ENCODE assay signal across 23 mouse cellular contexts in the genomic region with DNA sequence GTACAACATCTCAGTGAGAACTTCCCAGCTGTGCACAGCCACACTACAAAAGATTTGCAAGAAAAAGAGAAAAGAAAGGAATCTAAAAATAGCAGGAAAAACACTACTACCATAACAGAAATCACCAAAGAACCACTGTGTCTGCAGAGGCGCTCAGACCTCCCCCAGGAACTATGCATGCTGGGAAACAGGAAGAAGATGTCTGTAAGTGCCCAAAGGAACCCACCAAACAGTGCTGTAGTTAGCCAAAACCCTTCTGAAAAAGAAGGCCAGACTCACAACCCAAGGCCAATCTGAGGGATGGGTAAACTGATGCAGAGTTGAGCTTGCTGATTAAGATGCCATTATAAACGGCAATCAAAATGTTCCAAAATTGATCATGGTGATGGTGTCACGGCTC. TPM values are rescaled to one million over a fixed set of nuclear protein-coding genes. Genes with fewer than 3 reads are reported as not detected.
DNase-seq lines count a peak whose midpoint lies in the region; ATAC-seq and TF ChIP-seq lines count a peak whose summit lies in the region.
"Had no signal": no experiment of that assay in that cellular context is flagged by ENCODE, and none has a peak within 500 bp of the region (broad histone marks: within the 10 kb centered on the region; RNA-seq: fewer than 3 reads in every experiment).

No protein-coding gene starts in this region.

- no peaks in the 10 kb centered on the region for H3K27me3 ChIP-seq in heart, adult 2 months (ENCODE audit: control insufficient read depth, insufficient read depth, low read length)
- H3K27me3 ChIP-seq in heart, embryonic 13.5 days (replicated peaks): peaks cover 7% of the 10 kb centered on the region; the same call in 1 of the 2 replicates
- peaks cover 11% of the 10 kb centered on the region for H3K27me3 ChIP-seq in CH12.LX (replicated peaks)
- no peaks in the 10 kb centered on the region for H3K27me3 ChIP-seq in embryonic facial prominence, embryonic 10.5 days (replicated peaks; ENCODE audit: low read depth, poor library complexity, severe bottlenecking)
- H3K27me3 ChIP-seq: Patski had no signal

- ATAC-seq in heart, embryonic 13.5 days (ENCODE audit: extremely low read depth, insufficient number of reproducible peaks, low FRiP score, low TSS enrichment): no peak
- ATAC-seq: activated CD4-positive, CD25-positive, alpha-beta regulatory T cell, adult 4 months; CD4-positive, CD25-positive, alpha-beta regulatory T cell, adult 4 months; Patski had no signal

- no peak for TF ChIP-seq RAD21 in CH12.LX (IDR thresholded peaks at IDR 0.05; ENCODE audit: low read depth, low read length)

- H3K9me3 ChIP-seq in heart, embryonic 13.5 days: no peaks in the 10 kb centered on the region
- H3K9me3 ChIP-seq in CH12.LX (replicated peaks; ENCODE audit: low read length): no peaks in the 10 kb centered on the region
- no peaks in the 10 kb centered on the region for H3K9me3 ChIP-seq in embryonic facial prominence, embryonic 10.5 days
- H3K9me3 ChIP-seq: G1E had no signal

- WGBS in heart, adult 2 months: 91% methylated on average over 3 of the region's 3 CpGs
- 84% methylated on average over 3 of the region's 3 CpGs for WGBS in heart, embryonic 13.5 days
- 88% methylated on average over 3 of the region's 3 CpGs for WGBS in embryonic facial prominence, embryonic 10.5 days

- no peak for DNase-seq in heart, adult 2 months
- DNase-seq in heart, adult 11 months: no peak
- no peak for DNase-seq in heart, postnatal 36 days
- DNase-seq in layer of hippocampus, adult 2 months (ENCODE audit: low spot score in 2 of 2): no peak
- DNase-seq in layer of hippocampus, postnatal 14 days (ENCODE audit: low spot score in 2 of 2): no peak
- DNase-seq in CH12.LX (ENCODE audit: extremely low read depth): no peak
- no peak for DNase-seq in embryonic facial prominence, embryonic 10.5 days (ENCODE audit: low spot score)
- DNase-seq: adrenal gland, adult 2 months; adrenal gland, adult 8-10 months; adrenal gland, postnatal 10 days; adrenal gland, postnatal 14 days; adrenal gland, postnatal 25 days; adrenal gland, postnatal 36 days; B cell, adult 2 months; cerebellum, adult 11 months; cerebellum, adult 11-12 months; cerebellum, adult 18-20 months had no signal

- intact Hi-C loops in heart, adult 2 months (cut with DNase I): no loop called here
- intact Hi-C loops in heart, postnatal 36 days (cut with DNase I): no loop called here

- H3K4me3 ChIP-seq in heart, adult 2 months: no peak overlapping the region
- no peak overlapping the region for H3K4me3 ChIP-seq in heart, embryonic 13.5 days
- H3K4me3 ChIP-seq in layer of hippocampus, adult 2 months: no peak overlapping the region
- no peak overlapping the region for H3K4me3 ChIP-seq in CH12.LX (replicated peaks in 1 of 3; ENCODE audit: low read depth in 2 of 3, low read length in 2 of 3, poor library complexity in 1 of 3)
- H3K4me3 ChIP-seq in embryonic facial prominence, embryonic 10.5 days: no peak overlapping the region

- H3K79me2 ChIP-seq in heart, adult 2 months (replicated peaks; ENCODE audit: control insufficient read depth, insufficient read depth, low read length): no peaks in the 10 kb centered on the region
- H3K79me2 ChIP-seq in CH12.LX (replicated peaks; ENCODE audit: control insufficient read depth, extremely low read depth, insufficient read depth, poor library complexity, severe bottlenecking): no peaks in the 10 kb centered on the region

- TF ChIP-seq EP300 in heart, adult 2 months (IDR thresholded peaks at IDR 0.05; ENCODE audit: insufficient read depth, low read depth, low read length): no peak
- TF ChIP-seq EP300 in CH12.LX (IDR thresholded peaks at IDR 0.05; ENCODE audit: low read length): no peak

- TF ChIP-seq CTCF in heart, adult 2 months (IDR thresholded peaks at IDR 0.05): no peak
- TF ChIP-seq CTCF in layer of hippocampus, adult 2 months (conservative IDR thresholded peaks at IDR 0.05): no peak
- TF ChIP-seq CTCF in CH12.LX (conservative IDR thresholded peaks at IDR 0.05 in 1 of 2, IDR thresholded peaks at IDR 0.05 in 1 of 2; ENCODE audit: low read depth in 2 of 2, low read length in 2 of 2): no peak

- no peaks in the 10 kb centered on the region for H3K36me3 ChIP-seq in heart, adult 2 months (ENCODE audit: control insufficient read depth, insufficient read depth, low read length)
- H3K36me3 ChIP-seq in heart, embryonic 13.5 days: no peaks in the 10 kb centered on the region
- no peaks in the 10 kb centered on the region for H3K36me3 ChIP-seq in CH12.LX (replicated peaks in 1 of 2; ENCODE audit: control insufficient read depth in 1 of 2, insufficient read depth in 1 of 2, low read length in 1 of 2)
- no peaks in the 10 kb centered on the region for H3K36me3 ChIP-seq in embryonic facial prominence, embryonic 10.5 days (replicated peaks)
- H3K36me3 ChIP-seq: G1E had no signal

- H3K4me2 ChIP-seq in heart, embryonic 13.5 days: no peak overlapping the region
- H3K4me2 ChIP-seq in CH12.LX (ENCODE audit: insufficient read depth, low read depth, poor library complexity, severe bottlenecking): no peak overlapping the region

- H3K4me1 ChIP-seq in heart, adult 2 months (ENCODE audit: control insufficient read depth, insufficient read depth, low read length): 0 out of 2 replicates have a peak, but pooled peaks cover 2% of the 10 kb centered on the region
- H3K4me1 ChIP-seq in heart, embryonic 13.5 days: peaks cover 45% of the 10 kb centered on the region
- peaks cover 7 to 16% of the 10 kb centered on the region in 2 experiments; a peak in 3 of 4 replicates for H3K4me1 ChIP-seq in CH12.LX (ENCODE audit: control insufficient read depth in 1 of 2, insufficient read depth in 2 of 2)
- H3K4me1 ChIP-seq in embryonic facial prominence, embryonic 10.5 days: peaks cover 4% of the 10 kb centered on the region

- peak overlapping the region; percentile 71 for H3K27ac ChIP-seq in heart, adult 2 months
- H3K27ac ChIP-seq in heart, embryonic 13.5 days (replicated peaks): 0 out of 2 replicates have a peak overlapping the region, but pooled peaks have one; percentile 5
- H3K27ac ChIP-seq in layer of hippocampus, adult 2 months: peak overlapping the region; percentile 41; the same call in 1 of the 2 replicates
- H3K27ac ChIP-seq in CH12.LX (ENCODE audit: insufficient read depth, low read depth): no peak overlapping the region
- H3K27ac ChIP-seq in embryonic facial prominence, embryonic 10.5 days (replicated peaks): no peak overlapping the region

- no peak for TF ChIP-seq POLR2A in heart, adult 2 months (IDR thresholded peaks at IDR 0.05; ENCODE audit: insufficient read depth, low read depth, low read length)
- TF ChIP-seq POLR2A in CH12.LX (IDR thresholded peaks at IDR 0.05; ENCODE audit: low read depth, low read length): no peak

- in situ Hi-C loops in CH12.LX (cut with MboI; ENCODE audit: low pct_ligation_motif_present, low pct_unique_long_range_greater_than_20kb, low sequenced_read_pairs): no loop called here

- no peak overlapping the region for H3K9ac ChIP-seq in heart, adult 2 months (ENCODE audit: low read depth, low read length)
- no peak overlapping the region for H3K9ac ChIP-seq in heart, embryonic 13.5 days
- H3K9ac ChIP-seq in CH12.LX (ENCODE audit: insufficient read depth, low read depth): no peak overlapping the region

- dilution Hi-C loops in CH12.LX (cut with MboI; ENCODE audit: extremely low pct_ligation_motif_present, extremely low pct_unique_long_range_greater_than_20kb, low sequenced_read_pairs): no loop called here

TF ChIP-seq in CH12.LX, 34 proteins besides CTCF, POLR2A, EP300 and RAD21:
- no peak for TF ChIP-seq MXI1 (IDR thresholded peaks at IDR 0.05; ENCODE audit: low read depth, low read length)
- TF ChIP-seq CHD2 (IDR thresholded peaks at IDR 0.05; ENCODE audit: low read length): no peak
- no peak for TF ChIP-seq MAZ (IDR thresholded peaks at IDR 0.05; ENCODE audit: low read depth, low read length)
- no peak for TF ChIP-seq BHLHE40 (IDR thresholded peaks at IDR 0.05; ENCODE audit: low read depth, low read length)
- no peak for TF ChIP-seq MAX (IDR thresholded peaks at IDR 0.05; ENCODE audit: low read length)
- TF ChIP-seq MEF2A (IDR thresholded peaks at IDR 0.05; ENCODE audit: borderline replicate concordance, low read depth, low read length): peak; percentile 40; the same call in 1 of the 2 replicates
- no peak for TF ChIP-seq ZKSCAN1 (IDR thresholded peaks at IDR 0.05; ENCODE audit: borderline replicate concordance, low read depth, low read length)
- no peak for TF ChIP-seq GABPA (IDR thresholded peaks at IDR 0.05; ENCODE audit: insufficient replicate concordance, low read depth, low read length)
- peak; percentile 56; the same call in 1 of the 2 replicates for TF ChIP-seq HCFC1 (IDR thresholded peaks at IDR 0.05; ENCODE audit: low read depth, low read length)
- TF ChIP-seq USF2 (conservative IDR thresholded peaks at IDR 0.05; ENCODE audit: low read depth, low read length): no peak
- no peak for TF ChIP-seq ZC3H11A (IDR thresholded peaks at IDR 0.05; ENCODE audit: low read depth, low read length)
- TF ChIP-seq KAT2A (IDR thresholded peaks at IDR 0.05; ENCODE audit: insufficient replicate concordance, low read length): no peak
- TF ChIP-seq ELF1 (IDR thresholded peaks at IDR 0.05; ENCODE audit: low read depth, low read length): peak; percentile 69
- no peak for TF ChIP-seq NELFE (IDR thresholded peaks at IDR 0.05; ENCODE audit: low read depth, low read length)
TF ChIP-seq in CH12.LX: peak in this region for 3.

RNA-seq across cellular contexts. Expression of a gene that starts 47.5 kb away (rescaled TPM):
- 10 to 100 TPM; 20.1 to 20.8 TPM for total RNA-seq in heart, adult 2 months (2021)
- polyA plus RNA-seq in heart, adult 2 months (2012; rRNA removed): 32.7 and 41.0 TPM in 2 replicates
- 4.9 and 5.1 TPM in 2 replicates for polyA plus RNA-seq in heart, embryonic 13.5 days (2015; fragmentation: Nextera tagmentation; extraction: Ambion mirVana)
- total RNA-seq in heart, postnatal 36 days (2021): 10 to 100 TPM; 20.7 to 21.0 TPM
- total RNA-seq in layer of hippocampus, adult 2 months (2021): 100 to 1,000 TPM; 133 to 163 TPM
- 100 to 1,000 TPM in 1 of 2 experiments, 10 to 100 TPM in 1; 94.4 to 101 TPM for total RNA-seq in layer of hippocampus, postnatal 14 days (2021)
- total RNA-seq in CH12.LX (2012; rRNA removed) (3.7 and 11.0 TPM in 2 replicates), CH12.LX (2014; rRNA removed) (4.7 and 12.2 TPM in 2 replicates)
- 2.6 and 4.4 TPM in 2 replicates for polyA plus RNA-seq in CH12.LX (2012; ENCODE audit: insufficient read length, low read depth)
- 0.38 and 0.51 TPM in 2 replicates for polyA plus RNA-seq in embryonic facial prominence, embryonic 10.5 days (2016; fragmentation: Nextera tagmentation; extraction: Ambion mirVana)
- total RNA-seq: MEL had no signal
- polyA plus RNA-seq: G1E had no signal

Comparison
In these comparisons a context has a peak if more than half of its experiments do, and no peak if none do; other contexts are left out.
1. H3K27ac ChIP-seq: peak in heart, adult 2 months (single experiment), heart, embryonic 13.5 days (single experiment) and layer of hippocampus, adult 2 months (single experiment); none in CH12.LX (single experiment) and embryonic facial prominence, embryonic 10.5 days (single experiment).
2. RNA of a gene that starts 47.5 kb away (total RNA-seq): 133 to 163 TPM in layer of hippocampus, adult 2 months and 94.4 to 101 TPM in layer of hippocampus, postnatal 14 days; 20.7 to 21.0 TPM in heart, postnatal 36 days, 20.1 to 20.8 TPM in heart, adult 2 months and 3.7 to 12.2 TPM in CH12.LX; every median in the first group is over 4 times any median in the second.